Mouse (Mus musculus): ENCODE measurements at regions not wholly inside any gene's neighbourhood (a gene's known extent, or its start where the extent isn't known, plus 50 kb on each side); places are given as distances from the start of the nearest gene placed in this dataset.

DNA sequence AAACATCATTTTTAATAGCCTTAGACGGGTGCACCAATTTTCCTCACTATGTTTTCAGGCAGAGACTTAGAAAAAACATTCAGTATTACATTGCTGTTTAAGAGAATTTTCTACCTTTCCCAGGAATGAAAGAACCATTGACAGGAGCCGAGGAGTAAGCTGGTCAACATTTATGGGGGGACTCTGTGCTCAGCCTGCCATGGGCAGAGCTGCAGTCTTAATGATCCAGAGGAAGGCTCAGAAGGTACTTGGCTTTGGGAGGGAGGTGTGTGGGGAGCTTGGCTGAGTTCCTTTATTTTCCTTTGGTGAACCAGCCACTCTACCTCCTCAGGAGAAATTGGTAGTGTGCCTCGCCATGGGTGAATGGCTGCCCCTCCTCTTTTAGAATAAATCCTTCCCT, 333.1 kb upstream of the Pou3f3 start:
- ATAC-seq (ENCODE audit: low FRiP score): no peak
- Histone ChIP-seq H3K9ac (no peak overlapping the region), H3K4me1 (no peaks in the 10 kb centered on the region), H3K36me3 (replicated peaks) (no peaks in the 10 kb centered on the region), H3K4me3 (replicated peaks) (no peak overlapping the region), H3K4me2 (no peak overlapping the region), H3K27ac (no peak overlapping the region), H3K9me3 (no peaks in the 10 kb centered on the region), H3K27me3 (no peaks in the 10 kb centered on the region)
- 84% methylated on average over 3 of the region's 3 CpGs for WGBS

- Histone ChIP-seq H3K27me3 (no peaks in the 10 kb centered on the region), H3K9me3 (no peaks in the 10 kb centered on the region), H3K9ac (no peak overlapping the region), H3K4me3 (replicated peaks) (no peak overlapping the region), H3K36me3 (replicated peaks) (no peaks in the 10 kb centered on the region), H3K4me2 (no peak overlapping the region), H3K27ac (no peak overlapping the region), H3K4me1 (no peaks in the 10 kb centered on the region)
- peak; percentile 63; the same call in 1 of the 2 replicates for ATAC-seq (ENCODE audit: low FRiP score)
- 60% methylated on average over 4 of the region's 4 CpGs for WGBS
Observed at GRCm38 (mm10) chr1:42365648-42366324, 329.8 kb upstream of the Pou3f3 start.

DNA sequence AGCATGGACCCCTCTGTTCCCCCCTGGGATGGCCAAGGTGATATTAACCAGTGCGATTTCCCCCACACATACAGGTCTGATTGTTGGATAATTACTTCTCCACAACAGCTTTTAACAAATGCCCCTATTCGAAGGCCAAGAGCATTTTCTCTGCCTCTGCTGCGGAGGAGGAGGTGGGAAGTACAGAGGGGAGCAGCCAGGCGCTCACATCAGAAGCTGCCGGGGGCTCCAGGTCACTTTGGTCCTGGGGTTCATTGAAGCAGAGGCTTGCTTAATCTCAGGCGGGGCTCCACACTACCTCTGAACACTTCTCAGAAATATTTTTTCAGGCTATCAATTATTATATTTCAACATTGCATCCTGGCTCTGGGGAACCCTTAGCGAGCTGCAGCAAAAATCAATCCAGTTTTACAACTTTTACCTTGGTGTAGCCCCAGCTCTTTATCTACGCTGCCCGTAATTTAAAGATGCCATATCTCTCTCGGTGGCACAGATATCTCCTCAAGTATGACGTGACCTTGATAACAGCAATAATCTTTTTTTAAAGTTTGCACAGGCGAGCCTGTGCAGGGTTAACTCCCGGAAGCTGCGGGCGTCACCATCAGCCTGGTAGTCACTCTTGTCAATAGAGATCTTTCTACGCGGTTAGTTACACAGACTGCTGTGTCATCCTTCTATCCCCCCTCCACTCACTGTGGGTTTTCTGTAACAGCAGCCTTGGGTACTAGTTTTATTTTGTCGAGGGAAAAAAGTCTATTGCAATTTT, 307.5 kb upstream of the Pou3f3 start:
- Histone ChIP-seq H3K9me3 (no peaks in the 10 kb centered on the region), H3K4me1 (peaks cover 8% of the 10 kb centered on the region), H3K4me3 (replicated peaks) (no peak overlapping the region), H3K36me3 (replicated peaks) (no peaks in the 10 kb centered on the region), H3K4me2 (no peak overlapping the region), H3K9ac (no peak overlapping the region), H3K27me3 (no peaks in the 10 kb centered on the region), H3K27ac (no peak overlapping the region)
- WGBS: 62% methylated on average over 18 of the region's 18 CpGs
- no peak for ATAC-seq (ENCODE audit: low FRiP score)

- no peaks in the 10 kb centered on the region for H3K27me3 ChIP-seq
- H3K9ac ChIP-seq: no peak overlapping the region
- H3K27ac ChIP-seq: no peak overlapping the region
- peaks cover 8% of the 10 kb centered on the region for H3K4me1 ChIP-seq
- H3K9me3 ChIP-seq: no peaks in the 10 kb centered on the region
- no peak overlapping the region for H3K4me3 ChIP-seq (replicated peaks)
- H3K36me3 ChIP-seq (replicated peaks): no peaks in the 10 kb centered on the region
- 93% methylated on average over 6 of the region's 6 CpGs for WGBS
- H3K4me2 ChIP-seq: no peak overlapping the region
- ATAC-seq (ENCODE audit: low FRiP score): no peak
Observed at GRCm38 (mm10) chr1:42388740-42389139, 306.8 kb upstream of the Pou3f3 start.

- H3K4me2 ChIP-seq: no peak overlapping the region
- no peak for ATAC-seq (ENCODE audit: low FRiP score)
- H3K36me3 ChIP-seq (replicated peaks): no peaks in the 10 kb centered on the region
- H3K9ac ChIP-seq: no peak overlapping the region
- no peaks in the 10 kb centered on the region for H3K27me3 ChIP-seq
- H3K9me3 ChIP-seq: no peaks in the 10 kb centered on the region
- peaks cover 7% of the 10 kb centered on the region for H3K4me1 ChIP-seq
- no peak overlapping the region for H3K27ac ChIP-seq
- WGBS: 83% methylated on average over 13 of the region's 13 CpGs
- no peak overlapping the region for H3K4me3 ChIP-seq (replicated peaks)
Observed at GRCm38 (mm10) chr1:42395651-42396260, 299.8 kb upstream of the Pou3f3 start.

DNA sequence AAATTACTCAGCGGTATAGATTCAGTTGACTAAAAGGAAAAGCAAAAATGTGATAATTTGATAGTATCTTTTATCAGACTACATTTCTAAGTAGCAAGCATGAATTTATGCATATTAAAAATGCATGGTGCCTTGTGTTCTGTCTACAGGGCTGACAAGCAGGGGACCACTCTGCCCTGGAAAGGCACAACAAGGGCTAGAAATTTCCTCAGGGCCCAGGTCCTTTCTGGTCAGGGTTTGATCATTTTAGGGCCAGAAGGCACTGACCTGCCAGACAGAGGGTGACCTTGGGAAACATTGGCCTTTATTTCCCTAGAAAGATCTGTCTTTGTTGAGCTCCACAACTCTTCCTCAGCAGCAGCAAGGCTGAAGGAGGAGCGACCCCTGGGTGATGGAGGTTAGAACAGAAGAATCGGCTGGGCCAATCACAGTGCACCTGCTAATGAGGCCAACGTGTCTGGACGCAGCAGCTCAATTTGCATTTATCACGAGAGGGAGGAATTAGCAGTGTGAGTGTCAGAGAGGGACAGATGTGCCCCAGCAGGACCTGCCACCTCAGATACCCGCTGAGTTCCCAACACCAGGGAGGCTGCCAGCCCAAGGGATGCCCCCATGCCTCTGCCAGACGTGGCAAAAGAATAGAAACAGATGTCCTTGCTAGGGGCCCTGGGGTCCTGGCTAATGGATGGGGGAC, 297.0 kb upstream of the Pou3f3 start:
- no peak overlapping the region for H3K4me2 ChIP-seq
- H3K9me3 ChIP-seq: no peaks in the 10 kb centered on the region
- no peaks in the 10 kb centered on the region for H3K27me3 ChIP-seq
- 20% methylated on average over 8 of the region's 8 CpGs for WGBS
- H3K27ac ChIP-seq: peak overlapping the region; percentile 43; the same call in 1 of the 2 replicates
- H3K9ac ChIP-seq: no peak overlapping the region
- no peak overlapping the region for H3K4me3 ChIP-seq (replicated peaks)
- ATAC-seq (ENCODE audit: low FRiP score): peak; percentile 89
- peaks cover 7% of the 10 kb centered on the region for H3K4me1 ChIP-seq
- no peaks in the 10 kb centered on the region for H3K36me3 ChIP-seq (replicated peaks)

- WGBS: 78% methylated on average over 21 of the region's 21 CpGs
- Histone ChIP-seq H3K9ac (no peak overlapping the region), H3K4me3 (replicated peaks) (no peak overlapping the region), H3K27ac (no peak overlapping the region), H3K4me2 (no peak overlapping the region), H3K9me3 (no peaks in the 10 kb centered on the region), H3K4me1 (peaks cover 11% of the 10 kb centered on the region), H3K27me3 (peaks cover 10% of the 10 kb centered on the region), H3K36me3 (replicated peaks) (no peaks in the 10 kb centered on the region)
- ATAC-seq (ENCODE audit: low FRiP score): no peak
Observed at GRCm38 (mm10) chr1:42415817-42416538, 279.6 kb upstream of the Pou3f3 start.

DNA sequence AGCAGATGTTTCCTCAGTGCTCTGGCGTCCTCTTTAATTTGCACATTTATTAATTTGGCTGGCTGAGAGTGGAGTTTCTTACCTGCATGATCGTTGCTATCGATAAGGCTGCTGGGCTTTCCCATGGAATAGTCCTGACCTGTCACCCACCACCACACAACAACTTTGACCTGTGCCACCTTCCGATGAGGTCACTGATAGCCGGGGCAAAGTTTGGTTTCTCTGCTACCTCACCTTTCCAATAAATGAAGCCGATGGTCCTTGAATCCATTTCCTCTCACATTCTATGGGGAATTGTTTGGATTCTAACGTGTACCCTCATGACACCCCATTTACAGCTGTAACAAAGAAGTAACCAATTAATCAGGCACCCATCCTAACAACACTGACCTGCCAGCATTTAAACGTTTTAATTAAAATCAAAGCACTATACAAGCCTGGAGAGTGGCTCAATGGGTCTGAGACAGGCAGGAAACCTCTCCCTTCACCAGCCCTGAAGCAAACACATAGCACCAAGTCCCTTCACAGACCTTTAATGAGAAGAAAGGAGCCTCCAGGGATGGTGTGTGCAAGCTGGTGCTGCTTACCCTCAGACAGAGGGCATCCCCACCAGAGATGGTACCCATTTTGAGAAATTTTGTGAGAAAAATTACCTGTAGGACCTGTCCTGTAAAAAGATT, 278.9 kb upstream of the Pou3f3 start:
- no peak overlapping the region for H3K4me3 ChIP-seq (replicated peaks)
- H3K9me3 ChIP-seq: no peaks in the 10 kb centered on the region
- 63% methylated on average over 8 of the region's 8 CpGs for WGBS
- no peak overlapping the region for H3K4me2 ChIP-seq
- H3K36me3 ChIP-seq (replicated peaks): no peaks in the 10 kb centered on the region
- no peak overlapping the region for H3K9ac ChIP-seq
- no peak; the same call in 1 of the 2 replicates for ATAC-seq (ENCODE audit: low FRiP score)
- H3K27me3 ChIP-seq: peaks cover 7% of the 10 kb centered on the region; the same call in 1 of the 2 replicates
- H3K27ac ChIP-seq: no peak overlapping the region
- H3K4me1 ChIP-seq: peaks cover 11% of the 10 kb centered on the region

DNA sequence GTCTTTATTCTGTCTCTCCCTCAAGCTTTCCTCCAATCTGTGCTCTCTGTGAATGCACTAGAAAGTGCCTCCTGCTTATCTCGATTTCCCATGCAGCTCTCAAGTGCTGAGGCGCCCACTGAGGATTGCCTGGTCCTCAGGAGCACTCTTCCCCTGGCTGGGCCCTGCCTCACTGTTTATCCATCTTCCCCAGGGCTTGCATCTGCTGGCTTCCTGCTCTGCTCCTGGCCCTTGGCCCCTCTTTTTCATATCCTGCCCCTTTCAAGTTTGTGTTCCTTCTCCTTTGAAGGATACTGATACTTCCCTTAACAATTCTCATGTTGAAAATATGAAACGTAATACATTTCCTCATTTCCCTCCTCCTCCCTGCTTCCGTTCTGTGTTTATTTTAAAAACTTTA, 277.8 kb upstream of the Pou3f3 start:
- no peaks in the 10 kb centered on the region for H3K9me3 ChIP-seq
- no peaks in the 10 kb centered on the region for H3K36me3 ChIP-seq (replicated peaks)
- H3K27me3 ChIP-seq: peaks cover 7% of the 10 kb centered on the region; the same call in 1 of the 2 replicates
- WGBS: 63% methylated on average over 4 of the region's 4 CpGs
- H3K27ac ChIP-seq: no peak overlapping the region
- no peak overlapping the region for H3K4me2 ChIP-seq
- H3K4me1 ChIP-seq: peaks cover 11% of the 10 kb centered on the region
- no peak for ATAC-seq (ENCODE audit: low FRiP score)
- H3K4me3 ChIP-seq (replicated peaks): no peak overlapping the region
- no peak overlapping the region for H3K9ac ChIP-seq

DNA sequence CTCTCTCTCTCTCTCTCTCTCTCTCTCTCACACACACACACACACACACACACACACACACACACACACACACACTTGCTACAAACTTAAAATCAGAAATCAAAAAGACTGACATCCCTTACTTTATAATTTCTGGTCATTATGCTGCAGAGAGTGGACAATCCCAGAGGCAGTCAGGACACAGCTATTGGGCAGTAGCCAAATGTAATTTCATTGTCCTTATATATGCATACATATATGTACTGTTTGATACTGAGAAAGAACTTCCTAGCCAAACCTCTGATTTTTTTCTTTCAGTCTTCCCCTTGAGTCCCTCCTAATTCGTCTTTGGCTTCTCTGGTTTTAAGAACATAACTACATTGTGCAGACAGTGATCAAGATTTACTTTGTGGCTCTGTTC, 277.3 kb upstream of the Pou3f3 start:
- peaks cover 7% of the 10 kb centered on the region; the same call in 1 of the 2 replicates for H3K27me3 ChIP-seq

DNA sequence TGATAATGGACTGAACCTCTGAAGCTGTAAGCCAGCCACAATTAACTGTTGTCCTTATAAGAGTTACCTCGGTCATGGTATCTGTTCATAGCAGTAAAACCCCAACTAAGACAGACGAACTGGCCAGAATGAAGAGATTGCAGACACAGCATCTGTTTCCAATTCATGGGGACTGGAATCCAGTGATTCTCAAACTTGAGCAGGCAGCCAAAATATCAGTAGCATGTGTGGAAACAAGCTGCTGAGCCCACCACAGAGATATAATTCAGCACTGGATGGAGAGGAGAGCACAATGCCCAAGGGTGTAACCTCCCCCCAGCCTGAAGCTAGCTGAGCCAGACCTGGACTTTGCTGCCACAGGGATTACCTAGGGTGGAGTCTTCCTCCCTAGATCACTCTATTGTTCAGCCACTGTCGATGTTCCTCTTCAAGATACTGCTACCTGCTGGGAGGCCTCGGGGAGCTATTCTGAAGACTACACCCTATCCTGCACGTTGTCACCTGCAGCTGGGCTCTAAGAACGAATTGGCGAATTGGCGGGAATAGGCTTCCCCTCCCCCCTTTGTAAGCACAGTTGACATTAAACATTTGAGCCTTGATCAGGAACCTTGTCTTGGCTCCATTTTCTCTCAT, 259.1 kb upstream of the Pou3f3 start:
- 67% methylated on average over 8 of the region's 8 CpGs for WGBS
- H3K4me2 ChIP-seq: no peak overlapping the region

More for the DNA sequence above, 277.3 kb upstream of the Pou3f3 start:
- Histone ChIP-seq H3K9me3 (no peaks in the 10 kb centered on the region), H3K4me1 (peaks cover 11% of the 10 kb centered on the region), H3K27ac (no peak overlapping the region), H3K36me3 (replicated peaks) (no peaks in the 10 kb centered on the region), H3K4me2 (no peak overlapping the region), H3K9ac (no peak overlapping the region), H3K4me3 (replicated peaks) (no peak overlapping the region)
- 84% methylated on average over 1 of the region's 1 CpGs for WGBS
- no peak for ATAC-seq (ENCODE audit: low FRiP score)

More for the DNA sequence above, 259.1 kb upstream of the Pou3f3 start:
- H3K27me3 ChIP-seq: 0 out of 2 replicates have a peak, but pooled peaks cover 5% of the 10 kb centered on the region
- H3K27ac ChIP-seq: no peak overlapping the region
- no peak overlapping the region for H3K4me3 ChIP-seq (replicated peaks)
- H3K4me1 ChIP-seq: no peaks in the 10 kb centered on the region
- no peaks in the 10 kb centered on the region for H3K9me3 ChIP-seq
- H3K36me3 ChIP-seq (replicated peaks): no peaks in the 10 kb centered on the region
- no peak for ATAC-seq (ENCODE audit: low FRiP score)
- H3K9ac ChIP-seq: no peak overlapping the region

All from forebrain, embryonic 12.5 days (tissue).